Mouse (Mus musculus) colon, adult 2 months (tissue): ENCODE measurements around the gene Gm17662. TPM values are rescaled to one million over a fixed set of nuclear protein-coding genes. Genes with fewer than 3 reads are reported as not detected.

ENCODE experiments used
- polyA plus RNA-seq: library from polyadenylated mRNA; depleted of rRNA; stranded (reverse); fragments of >200 nt; gene quantifications from 2 replicates; pipeline ENCODE4 v1.2.3, GENCODE M21; 2012; rRNA removed

The Gm17662 gene
- not detected in 2 replicates for polyA plus RNA-seq

GRCm38 (mm10) chr4:104857029-104857428 is at the start of gene Gm17662:
Gene Gm17662, plus strand, starts transcription at chr4:104857329.

GRCm38 (mm10) chr4:104876323-104876722 is 19.2 kb downstream of the Gm17662 start, which contains the start of gene C8a:
Gene C8a, minus strand, starts transcription at chr4:104876398.

Other genes with a start within 250 kb of the Gm17662 start
- gene C8b, start 91.0 kb upstream of the Gm17662 start, polyA plus RNA-seq, result not detected in 2 replicates
- gene C8a, start 19.1 kb downstream of the Gm17662 start, polyA plus RNA-seq, result not detected in 2 replicates
- gene Fyb2, start 56.1 kb downstream of the Gm17662 start, polyA plus RNA-seq, result 0.60 and 0.64 TPM in 2 replicates